Mouse (Mus musculus) adrenal gland, postnatal 14 days (tissue): ENCODE results near the gene Cytip. TPM values are rescaled to one million over a fixed set of nuclear protein-coding genes. Genes with fewer than 3 reads are reported as not detected.
A peak's percentile ranks its signal among the peaks of the same experiment; 100 is the strongest.
"Not testable (repeated sequence)": the region's sequence is repeated elsewhere in the genome, so short reads cannot be mapped to it uniquely, and the experiment has no call there.

Experiments
- DNase-seq: peaks from one replicate; pipeline ENCODE4 v3.0.0; 2021; ENCODE audit warnings: mixed read lengths
- total RNA-seq: library from RNA; stranded (reverse); gene quantifications from 2 replicates; pipeline ENCODE4 v1.2.3, GENCODE M21; 2021

The Cytip gene
- total RNA-seq, 1 experiment from 2014 or later, result 10.5 TPM

DNA sequence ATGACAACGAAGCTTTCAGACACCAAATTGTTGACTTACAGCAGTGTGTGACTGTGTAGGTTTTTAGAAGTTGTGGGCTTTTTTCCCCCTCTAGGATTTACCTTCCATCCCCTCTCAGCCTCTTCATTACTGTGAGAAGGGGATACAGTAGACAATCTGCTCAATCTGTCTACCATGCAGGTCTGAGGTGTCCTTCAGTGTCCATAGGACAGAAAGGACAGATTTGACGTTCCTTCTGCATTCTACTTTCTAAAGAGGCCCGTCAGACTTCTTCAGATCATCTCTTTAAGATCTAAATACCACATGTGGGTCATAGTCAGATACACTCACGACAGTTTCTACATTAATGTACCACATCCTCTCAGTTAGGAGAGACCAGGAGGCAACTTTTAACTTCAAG, 33.5 kb downstream of the Cytip start:
- DNase-seq, result no peak

DNA sequence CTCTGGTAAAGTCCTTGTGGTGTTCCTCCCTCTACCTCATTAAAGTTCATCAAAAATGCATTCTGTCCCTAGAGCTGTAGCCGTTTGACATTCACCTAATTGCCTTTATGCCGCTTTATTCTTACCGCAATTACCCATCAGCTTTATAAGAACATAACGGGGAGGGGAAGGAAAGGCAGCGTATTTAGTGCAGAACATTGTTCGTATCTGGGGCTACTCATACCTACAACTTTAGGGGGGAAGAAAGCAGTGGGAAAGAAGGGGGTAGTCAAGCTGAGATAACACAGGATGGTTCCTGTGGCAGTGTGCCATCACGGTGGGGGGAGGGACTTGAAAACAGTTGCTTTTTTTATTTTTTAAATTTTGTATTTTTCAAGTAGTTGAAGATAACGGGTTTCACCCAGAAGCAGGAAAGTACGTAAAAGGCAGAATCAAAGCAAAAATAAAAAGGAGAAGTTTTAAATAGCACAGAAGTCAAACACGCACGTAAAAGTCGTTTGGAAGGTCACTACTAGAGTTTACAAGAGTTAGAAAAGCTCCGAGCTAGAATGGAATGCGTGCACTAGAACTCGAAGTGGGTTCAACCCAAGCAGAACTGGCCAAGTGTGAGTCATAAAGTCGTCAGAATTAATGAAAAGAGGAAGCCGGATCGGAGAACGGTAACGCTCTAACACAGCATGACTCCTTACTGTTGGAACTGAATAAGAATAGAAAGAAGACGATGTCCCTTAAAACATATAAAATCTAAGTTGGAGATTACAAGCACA, 34.6 kb downstream of the Cytip start:
- peak; percentile 26 for DNase-seq

DNA sequence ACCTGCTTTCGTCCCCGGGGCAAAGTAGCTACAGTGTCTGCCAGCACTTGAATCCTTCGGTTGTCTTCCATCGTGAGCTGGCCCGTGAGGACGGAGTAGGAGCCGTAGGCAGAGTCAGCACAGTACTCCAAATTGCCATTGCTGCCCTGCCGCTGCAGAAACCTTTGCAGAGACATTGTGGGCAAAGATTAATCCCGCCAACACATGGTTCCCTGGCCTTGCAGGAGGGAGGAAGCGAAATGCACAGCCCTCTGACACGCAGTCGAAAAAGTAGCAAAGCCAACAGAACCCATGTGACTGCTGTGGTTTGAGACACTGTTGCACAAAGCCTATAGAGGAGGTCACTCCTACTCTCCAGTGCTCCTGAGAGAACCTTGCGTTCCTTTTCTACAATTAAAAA, 35.5 kb downstream of the Cytip start:
- peak; percentile 18 for DNase-seq

DNA sequence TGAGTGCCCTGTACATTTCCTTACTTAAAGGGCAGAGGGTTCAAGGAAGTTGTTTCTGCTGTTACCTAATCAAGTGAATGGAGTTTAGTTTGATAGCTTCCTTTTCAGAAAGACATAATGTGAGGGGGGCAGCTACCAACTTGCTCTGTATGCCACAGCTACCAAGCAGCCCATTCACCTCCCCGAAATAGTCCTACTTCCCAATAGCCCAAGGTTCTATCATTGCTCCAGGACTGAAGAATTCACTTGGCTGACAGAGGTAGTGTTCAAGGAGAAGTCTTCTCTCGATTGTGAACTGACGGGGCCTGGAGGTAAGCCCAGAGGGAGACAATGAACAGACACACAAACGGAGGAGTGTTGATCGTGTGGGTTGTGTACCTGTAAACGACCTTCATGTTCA, 36.2 kb downstream of the Cytip start:
- DNase-seq, result no peak

DNA sequence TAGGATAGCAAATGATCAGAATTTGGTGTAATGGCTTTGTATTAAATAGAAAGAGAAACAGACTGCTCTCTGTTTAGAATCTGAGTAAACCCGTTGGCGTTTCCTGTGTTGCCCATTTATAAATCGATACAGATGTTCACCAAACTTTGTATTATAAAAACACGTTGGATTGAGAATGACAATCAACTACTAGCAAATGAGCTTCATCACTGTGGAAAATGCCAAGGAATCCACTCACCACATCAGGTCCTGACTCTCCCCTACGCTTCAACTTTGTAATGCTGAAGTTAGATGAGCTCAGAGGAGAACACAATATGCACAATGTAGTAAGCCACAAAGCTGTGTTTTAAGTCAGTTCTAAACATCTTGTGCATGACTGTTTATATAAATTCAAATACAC, 36.8 kb downstream of the Cytip start:
- no peak for DNase-seq

DNA sequence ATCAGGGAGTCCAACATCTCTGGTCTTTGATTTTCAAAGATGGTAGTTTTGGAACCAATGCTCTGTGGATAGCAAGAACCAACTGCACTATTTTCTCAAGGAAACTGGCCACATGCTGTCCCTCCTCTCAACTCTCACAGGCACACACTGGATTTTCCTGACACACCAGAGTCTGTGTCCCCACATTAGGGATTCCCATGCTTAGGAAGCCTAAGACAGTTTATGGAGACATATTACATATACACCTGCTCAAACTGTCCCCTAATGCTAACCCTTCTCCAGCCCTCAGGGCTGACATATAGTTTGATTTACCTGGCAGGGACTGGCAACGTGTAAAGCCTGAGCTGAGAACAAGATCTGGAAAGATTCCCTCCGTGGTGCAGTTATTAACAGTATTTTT, 37.2 kb downstream of the Cytip start:
- no peak for DNase-seq

DNA sequence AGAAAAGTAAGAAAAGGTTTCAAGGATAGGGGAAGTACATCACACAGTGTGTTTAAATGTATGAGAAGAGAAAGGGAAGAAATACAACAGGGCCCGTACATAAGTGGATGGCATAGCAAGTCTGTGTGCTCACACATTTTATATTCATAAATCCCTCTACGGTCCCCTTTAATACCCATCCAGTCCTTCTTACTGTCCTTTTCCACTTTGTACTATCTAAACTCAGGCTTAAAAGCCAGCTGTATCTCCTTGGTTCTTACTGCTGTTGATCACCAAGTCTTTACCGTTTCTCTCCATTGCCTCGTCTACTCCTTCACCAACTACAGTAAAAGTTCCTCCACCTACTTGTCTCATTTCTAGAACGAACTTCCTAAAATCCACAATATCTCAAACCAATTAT, 37.9 kb downstream of the Cytip start:
- no peak for DNase-seq

DNA sequence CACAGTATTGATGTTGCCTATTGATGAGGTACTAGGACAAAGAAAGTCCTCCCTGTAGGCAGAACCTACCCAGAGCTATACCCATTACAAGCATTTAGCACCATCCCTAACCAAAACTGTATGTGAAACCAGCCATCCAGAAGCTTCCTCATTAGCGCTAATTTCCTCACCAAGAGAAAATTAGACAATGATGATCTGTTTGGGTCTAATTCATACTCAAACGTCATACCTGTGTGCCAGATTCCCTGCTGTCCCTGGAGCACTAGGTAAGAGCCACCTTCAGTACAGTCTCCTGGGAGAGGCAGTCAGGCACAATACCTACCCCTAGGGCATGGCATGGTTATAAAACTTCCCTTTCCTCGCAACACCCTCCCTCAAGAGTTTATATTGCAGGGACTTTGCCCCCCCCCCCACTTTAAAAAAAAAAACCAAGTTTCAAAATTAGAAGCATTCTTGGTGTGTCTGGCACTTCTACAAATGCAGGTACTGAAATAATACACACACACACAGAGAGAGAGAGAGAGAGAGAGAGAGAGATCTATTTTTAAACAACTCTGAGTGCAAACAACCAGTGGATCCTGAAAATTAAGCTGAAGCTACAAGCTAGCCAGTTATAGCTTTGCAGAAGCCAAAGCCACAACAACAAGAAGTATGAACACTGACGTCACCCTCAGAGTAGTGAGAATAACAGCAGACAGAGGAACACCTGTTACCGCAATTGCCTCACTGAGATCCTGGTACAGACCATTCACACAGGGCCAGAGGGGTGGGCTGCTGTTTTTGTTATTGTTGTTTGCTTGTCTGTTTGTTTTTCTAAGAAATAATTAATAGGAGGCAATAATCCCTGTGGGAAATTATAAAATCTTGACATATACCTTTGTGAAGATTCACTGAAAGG, 38.6 kb downstream of the Cytip start:
- DNase-seq, result no peak

DNA sequence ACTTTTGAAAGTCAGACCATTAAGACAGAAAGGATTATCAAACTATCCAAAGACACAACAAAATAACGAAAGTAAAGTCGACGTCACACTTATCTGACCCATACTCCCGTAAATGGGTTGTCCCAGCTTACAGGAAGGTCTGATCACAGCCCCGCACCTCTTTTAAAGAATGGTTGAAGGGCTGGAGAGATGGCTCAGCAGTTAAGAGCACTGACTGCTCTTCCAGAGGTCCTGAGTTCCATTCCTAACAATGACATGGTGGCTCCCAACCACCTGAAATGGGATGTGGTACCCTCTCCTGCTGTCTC, 39.3 kb downstream of the Cytip start:
- DNase-seq, result no peak

DNA sequence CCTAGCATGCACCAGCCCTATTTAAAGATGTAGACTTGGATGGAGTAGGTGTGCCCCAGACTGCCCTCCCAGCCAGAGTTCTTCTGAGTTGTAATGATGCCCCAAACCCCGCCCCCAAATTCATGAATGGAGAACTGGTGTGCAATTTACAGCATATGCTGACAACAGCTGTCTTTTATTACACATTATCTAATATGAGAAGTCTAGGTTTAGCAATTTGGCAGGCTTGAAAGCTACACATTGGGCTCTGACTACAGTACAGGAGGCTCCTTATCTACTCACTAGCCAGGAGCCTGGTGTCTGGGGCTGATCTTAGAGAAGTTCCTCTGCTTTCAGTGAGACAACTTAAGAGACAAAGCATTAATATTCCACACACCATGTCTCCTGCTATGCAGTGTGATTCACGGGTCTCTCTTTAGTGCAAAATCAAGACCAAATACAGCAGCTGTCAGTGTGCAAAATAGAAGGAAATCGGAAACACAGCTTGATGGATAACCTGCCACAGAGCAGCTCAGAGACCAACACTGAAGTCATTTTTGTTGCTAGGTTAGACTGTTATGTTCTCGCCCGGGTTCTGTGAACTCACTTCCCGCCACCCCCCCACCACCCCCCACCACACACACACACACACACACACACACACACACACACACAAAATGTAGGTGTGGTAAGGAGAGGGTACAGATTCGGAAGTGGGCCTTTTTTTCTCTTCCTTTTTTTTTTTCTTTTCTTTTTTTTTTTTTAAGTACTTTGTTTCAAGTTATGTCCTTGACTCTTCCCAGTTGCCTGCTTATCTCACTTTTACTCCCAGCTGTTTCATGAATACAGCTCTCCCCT, 39.8 kb downstream of the Cytip start:
- DNase-seq, result no peak

DNA sequence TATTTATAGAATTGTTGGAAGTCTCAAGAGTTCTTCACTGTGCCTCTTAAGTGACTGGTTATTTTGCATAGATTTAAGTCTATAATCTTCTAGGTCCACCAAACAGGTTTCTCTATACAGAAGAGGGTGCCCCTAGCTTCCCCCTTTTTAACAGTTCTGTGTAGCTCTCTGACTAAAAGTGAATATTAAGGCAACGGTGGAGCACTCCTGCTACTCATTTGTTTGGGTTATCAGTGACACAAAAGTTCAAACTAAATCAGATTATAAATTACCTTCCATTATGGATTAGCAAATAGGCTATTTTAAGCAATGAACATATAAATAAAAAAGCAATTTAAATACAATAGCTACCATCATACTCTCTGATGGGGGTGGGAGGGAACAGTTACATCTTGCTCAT, 40.8 kb downstream of the Cytip start:
- DNase-seq, result no peak

DNA sequence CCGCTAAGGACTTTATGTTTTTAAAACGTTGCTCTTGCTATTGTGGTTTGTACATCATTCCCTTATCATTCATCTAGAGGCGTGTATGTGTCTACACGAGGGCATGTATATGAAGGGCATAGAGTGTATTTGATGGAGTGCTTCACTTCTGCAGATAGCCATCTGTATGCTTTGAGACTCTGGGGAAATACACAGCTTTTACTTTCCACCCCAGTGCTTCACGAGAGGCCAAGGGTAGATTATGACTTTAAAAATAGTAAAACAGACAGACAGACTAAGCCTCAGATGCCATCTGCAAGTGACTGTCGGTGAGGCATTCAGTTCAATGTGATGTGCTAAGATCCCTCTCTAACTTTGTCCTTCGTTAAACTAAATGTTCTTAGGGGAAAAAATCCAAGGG, 41.6 kb downstream of the Cytip start:
- DNase-seq, result no peak

DNA sequence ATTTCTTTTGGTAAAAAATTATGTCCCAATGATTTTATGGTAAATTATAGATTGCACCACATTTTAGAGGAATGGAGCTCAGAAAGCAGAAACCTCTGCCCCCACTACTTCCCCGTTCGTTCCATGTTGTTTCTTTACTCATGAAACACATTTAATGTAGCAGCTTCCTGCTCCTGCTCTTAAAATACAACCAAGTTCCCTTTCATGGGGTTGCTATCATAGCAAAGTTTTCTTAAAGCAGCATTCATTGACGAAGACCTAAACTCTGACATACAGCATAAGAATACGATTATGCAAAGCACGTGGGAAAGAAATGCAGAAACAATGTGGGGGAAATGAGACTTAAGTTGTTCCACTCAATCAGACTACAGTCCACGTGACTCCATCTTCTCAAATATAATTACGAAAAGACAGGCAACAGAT, 45.3 kb downstream of the Cytip start:
- DNase-seq, result no peak

DNA sequence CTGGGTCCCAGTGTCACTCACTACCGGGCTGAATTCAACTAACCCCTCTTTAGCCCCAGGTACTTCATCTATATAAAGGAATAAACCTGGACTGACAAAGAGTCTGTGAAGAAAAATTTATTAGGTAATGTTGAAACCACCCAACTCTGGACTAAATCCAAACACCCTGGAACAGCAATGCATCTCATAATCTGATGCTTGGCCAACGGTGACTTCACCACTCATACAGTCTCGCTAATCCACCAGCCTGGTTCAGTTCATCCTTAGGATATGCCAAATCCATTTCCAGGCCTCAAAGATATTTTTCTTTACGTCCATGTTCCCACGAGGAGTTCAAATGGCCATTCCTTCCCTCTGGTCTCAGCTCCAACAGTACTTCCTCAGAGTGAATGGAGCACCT, 48.8 kb downstream of the Cytip start:
- no peak for DNase-seq

DNA sequence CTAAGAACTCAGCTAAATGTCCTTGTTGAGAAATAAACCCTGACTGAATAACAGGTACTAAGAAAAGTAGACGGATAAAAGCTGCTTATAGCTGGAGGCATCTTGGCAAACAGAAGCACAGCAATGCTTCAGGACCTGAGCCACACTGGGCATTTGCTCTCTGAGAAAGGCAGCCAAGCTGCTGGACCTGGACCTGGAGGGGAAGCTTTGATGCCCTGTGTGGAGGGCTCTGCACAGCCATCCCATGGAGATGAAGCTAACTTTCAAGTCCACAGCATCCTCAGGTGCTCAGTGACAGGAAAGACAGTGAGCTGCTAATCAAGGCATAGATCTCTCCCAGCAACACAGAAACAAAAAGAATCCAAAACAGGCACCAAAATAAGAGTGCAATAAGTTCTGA, 54.8 kb downstream of the Cytip start:
- no peak for DNase-seq

DNA sequence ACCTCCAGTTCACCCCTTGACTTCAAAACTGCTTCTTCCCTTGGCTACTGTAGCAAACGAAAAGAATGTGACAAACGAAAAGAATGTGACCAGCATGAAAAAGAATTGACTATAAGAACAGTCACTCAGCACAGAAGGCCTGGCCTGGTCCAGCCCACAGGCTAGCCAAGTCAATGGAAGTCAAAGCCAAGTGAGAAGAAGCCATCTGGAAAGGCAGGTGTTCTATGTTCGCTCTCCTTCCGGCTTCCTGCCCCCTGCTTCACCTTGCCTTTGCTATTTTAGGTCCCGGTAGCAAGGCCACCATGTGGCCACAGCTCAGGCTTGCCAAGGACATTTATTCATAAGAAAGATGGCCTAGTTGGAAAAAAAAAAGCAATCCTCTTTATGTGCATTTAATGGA, 56.7 kb downstream of the Cytip start:
- DNase-seq, result no peak

DNA sequence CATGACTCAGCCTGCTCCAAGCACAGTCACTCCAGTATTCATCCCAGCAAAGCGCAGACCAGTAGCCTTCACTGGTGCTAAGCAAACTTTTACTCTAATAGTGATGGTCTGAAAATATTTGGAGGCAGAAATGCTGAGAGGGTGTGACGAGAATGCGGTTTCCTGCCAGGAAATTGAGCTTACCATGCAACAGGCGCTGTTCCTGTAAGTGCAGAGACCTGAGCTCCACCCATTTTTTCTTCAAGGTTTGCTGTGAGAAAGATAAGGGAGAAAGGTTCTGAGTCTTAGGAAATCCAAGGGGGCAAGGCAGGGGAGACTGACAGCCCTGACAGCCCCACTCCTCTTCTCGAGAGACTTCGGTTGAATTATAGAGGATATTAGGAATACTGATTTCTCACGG, 57.7 kb downstream of the Cytip start:
- no peak for DNase-seq

DNA sequence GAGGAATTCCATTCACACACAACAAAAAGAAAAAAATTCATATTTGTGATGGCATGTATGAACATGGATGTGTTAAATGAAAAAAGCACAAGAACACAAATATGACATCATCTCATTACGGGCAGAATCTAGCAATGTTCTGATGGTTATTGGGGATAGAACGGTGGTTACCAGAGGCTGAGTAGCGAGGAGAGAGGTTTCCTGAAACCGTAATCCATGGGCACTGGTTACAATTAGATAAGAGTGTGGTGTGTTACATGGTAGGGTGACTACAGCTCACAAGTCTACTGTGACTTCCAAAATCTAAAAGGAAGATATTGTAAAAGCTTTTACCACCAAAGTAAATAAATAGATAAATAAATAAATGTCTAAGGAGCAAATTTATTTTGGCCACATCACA, 58.8 kb downstream of the Cytip start:
- DNase-seq, result no peak

DNA sequence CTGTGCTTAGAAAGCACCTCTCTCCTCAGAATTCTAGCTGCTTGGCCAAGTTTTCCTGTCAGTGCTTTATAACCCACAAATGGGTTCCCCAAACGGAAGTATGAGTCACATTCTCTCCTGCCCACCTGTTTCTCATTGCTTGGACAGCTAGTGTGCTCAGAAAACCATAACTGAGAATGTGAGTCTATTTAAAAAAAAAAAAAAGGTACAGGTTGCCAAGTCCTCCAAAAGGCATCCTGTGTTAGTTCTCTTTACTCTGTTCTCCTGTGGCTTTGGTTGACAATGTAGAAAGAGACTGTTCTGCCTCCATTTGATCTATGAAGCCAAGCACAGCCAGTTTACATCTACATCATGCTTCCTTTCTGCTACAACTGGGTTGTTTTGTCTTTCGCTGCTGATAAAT, 60.3 kb downstream of the Cytip start:
- no peak for DNase-seq

DNA sequence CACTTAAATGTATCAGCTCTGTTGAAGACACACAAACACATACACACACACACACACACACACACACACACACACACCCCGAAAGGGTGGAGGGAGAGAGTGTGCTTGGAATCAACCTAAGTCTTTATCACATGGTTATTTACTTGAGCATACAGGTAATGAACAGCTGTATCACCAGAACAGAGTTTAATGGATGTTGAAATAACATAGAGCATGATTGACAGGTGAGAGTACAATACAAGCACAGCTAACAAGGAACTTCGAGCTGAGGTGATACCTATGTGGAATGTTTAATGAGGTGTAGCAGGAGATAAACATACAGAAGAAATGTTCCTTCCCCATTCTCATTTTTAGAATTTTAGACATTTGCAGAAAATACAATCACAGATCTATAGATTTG, 62.7 kb downstream of the Cytip start:
- no peak for DNase-seq

DNA sequence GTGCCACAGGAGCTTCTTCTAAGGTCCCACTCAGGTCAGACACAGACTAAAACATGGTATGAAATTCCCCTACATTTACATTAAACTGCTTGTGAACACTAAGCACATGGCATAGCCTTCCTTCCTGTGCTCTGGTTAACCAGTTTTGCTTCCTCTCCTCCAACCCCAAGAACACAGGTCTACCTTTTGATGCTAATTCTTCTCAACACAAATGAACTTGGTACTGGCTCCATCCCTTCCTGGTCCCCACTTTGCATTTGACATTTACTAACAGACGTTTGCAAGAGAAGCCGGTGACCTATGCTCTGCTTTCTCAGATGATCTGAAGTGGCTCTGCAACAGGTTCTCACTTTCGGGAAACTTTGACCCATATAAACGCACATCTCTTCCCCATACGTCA, 65.4 kb downstream of the Cytip start:
- DNase-seq, result no peak

DNA sequence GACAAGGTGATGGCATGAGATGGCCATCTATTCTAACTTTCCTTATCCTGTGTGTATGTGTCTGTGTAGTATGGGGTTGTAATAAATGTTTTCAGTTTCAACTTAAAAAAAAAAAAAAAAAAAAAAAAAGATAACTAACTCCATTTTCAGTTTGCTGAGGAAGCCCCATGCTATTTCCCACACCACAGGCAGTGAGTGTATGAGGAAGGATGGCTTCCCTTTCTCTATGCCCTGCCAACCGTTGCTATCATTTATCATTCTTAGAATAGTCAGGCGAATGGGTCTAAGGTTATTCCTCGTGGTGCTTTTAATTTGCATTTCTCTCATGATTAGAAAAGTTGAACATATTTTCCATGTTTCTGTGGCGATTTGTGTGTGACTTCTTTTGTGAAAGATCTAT, 84.2 kb downstream of the Cytip start:
- no peak for DNase-seq

DNA sequence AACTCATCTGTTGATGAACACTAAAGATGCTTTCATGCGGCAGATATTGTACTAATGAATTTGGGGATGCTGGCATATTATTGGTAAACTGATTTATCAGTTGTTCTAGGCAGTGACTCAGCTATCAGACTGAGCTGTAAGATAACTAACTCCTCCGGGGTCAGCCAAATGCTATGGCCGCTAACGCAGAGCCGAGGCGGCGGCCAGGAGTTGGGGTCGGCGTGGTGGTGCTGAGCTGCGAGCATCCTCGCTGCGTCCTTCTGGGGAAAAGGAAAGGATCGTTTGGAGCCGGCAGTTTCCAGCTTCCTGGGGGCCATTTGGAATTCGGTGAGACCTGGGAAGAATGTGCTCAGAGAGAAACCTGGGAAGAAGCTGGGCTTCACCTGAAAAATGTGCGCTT, 87.4 kb downstream of the Cytip start:
- DNase-seq, result not testable (repeated sequence)
